Mouse (Mus musculus) thymus, postnatal 4 days (tissue): ENCODE data around the gene AI467606.

Experiments
- DNase-seq: peaks from one replicate; pipeline ENCODE4 v3.0.0; 2021

The AI467606 gene

GRCm38 (mm10) chr7:127129638-127130037 is 38.5 kb downstream of the AI467606 start:
- DNase-seq, result peak; percentile 55

DNA sequence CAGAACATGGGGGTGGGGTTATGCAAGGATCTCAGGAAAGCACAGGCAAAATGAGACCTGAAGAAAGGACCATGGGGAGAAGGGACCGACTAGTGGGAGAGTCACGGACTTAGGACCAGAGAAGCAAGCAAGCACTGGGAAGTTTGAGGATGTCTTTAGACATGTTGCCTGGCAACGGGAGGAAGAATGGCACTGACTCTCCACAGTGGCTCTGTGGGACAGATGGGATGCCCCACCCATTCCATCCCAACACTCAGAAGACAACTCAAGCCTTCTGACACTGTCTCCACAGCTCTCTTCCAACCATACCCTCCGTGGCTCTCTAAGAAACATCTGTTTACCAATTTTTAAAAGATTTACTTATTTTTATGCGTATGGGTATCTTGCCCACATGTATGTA is 42.0 kb downstream of the AI467606 start:
- DNase-seq, result no peak

DNA sequence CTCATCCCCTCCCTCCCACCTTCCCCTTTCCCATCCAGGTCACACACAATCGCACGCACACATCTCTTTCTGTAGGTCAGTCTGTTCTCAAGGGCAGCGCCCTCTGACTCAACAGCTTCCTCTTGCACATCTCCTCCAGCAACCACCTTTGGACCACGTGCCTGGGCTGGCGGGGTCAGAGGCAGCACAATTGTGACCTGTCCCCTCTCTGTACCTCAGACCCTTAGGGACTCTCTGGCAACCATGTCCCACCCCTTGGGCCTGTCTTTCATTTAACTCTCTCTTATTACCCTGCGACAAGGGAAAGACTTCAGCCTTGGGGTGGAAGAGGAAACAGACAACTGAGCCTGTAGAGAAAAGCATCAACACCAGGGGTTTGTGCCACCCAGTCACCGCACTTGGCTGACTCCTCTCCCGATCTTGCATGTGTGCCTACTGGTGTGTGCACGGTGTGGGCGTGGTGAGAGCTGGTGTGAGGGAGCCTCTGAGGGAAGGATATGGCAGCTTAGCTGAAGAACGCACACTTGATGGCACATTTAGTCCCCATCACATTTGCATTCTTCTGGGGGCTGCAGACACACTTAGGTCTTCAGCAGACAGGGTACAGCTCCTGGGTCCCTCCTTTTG is 43.8 kb downstream of the AI467606 start:
- peak; percentile 64 for DNase-seq

DNA sequence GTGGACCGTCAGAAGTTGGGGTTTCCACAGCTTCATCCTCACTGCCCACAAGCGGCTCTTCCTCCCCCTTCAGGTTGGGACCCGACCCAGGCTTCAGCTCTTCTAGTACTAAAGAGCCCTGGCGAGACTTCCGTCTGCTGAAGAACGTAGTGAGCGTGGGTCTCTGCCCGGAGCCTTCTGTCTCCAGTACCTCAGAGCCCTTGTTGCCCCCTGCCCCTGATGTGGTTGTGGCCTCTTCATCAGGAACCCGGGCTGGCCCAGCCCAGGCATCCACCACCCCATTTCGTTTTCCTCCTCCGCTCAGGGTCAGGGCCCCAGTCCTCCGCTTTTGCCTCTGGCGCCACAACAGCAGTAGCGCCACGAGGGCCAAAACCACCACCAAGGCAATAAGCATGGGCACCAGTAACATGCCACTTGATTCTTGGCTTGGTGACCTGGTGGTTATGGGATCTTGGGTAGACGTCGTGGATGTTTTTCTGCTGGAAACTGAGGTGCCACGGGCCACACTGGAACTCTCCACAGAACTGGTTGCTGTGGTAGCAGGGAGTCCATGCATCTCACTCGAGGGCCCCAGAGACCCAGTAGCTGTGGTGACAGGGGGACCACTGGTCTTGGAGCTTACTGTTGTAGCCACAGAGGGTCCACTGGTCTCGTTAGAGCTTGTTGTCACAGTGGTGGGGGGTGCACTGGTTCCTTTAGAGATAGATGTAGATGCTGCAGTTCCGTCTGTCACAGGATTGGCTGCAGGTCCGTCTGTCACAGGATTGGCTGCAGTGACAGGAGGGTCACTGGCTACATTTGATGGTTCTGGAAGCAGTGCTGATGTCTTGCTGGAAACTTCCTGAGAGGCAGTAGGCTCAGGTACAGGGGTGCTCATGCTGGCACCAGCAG is 45.3 kb downstream of the AI467606 start:
- DNase-seq, result peak; percentile 49

- peak; percentile 82 for DNase-seq
Observed at GRCm38 (mm10) chr7:127137262-127138017, 46.3 kb downstream of the AI467606 start, which contains the start of gene Spn. Gene Spn, minus strand, starts transcription at chr7:127137823.

- DNase-seq, result no peak
Observed at GRCm38 (mm10) chr7:127139100-127139499, 47.9 kb downstream of the AI467606 start.

DNA sequence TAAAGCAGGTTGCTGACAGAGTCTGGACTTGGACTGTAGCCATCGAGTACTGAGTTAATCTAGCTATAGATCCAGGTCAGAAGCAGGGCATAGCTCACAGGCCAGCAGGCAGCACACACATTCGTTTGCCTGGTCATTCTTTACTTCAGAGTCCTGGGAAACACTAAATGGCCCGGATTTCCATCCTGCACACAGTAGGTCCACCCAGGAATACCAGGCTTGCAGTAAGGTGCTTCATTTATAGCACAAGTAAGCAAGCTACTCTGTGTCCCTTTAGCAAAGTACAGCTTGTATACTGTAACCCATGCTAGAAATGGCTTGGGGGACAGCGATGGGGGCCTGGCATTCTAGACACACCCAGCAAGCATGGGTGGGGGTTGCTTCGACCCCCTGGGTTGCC is 48.4 kb downstream of the AI467606 start:
- no peak for DNase-seq

GRCm38 (mm10) chr7:127140623-127141404 is 49.7 kb downstream of the AI467606 start:
- DNase-seq, result peak; percentile 34

DNA sequence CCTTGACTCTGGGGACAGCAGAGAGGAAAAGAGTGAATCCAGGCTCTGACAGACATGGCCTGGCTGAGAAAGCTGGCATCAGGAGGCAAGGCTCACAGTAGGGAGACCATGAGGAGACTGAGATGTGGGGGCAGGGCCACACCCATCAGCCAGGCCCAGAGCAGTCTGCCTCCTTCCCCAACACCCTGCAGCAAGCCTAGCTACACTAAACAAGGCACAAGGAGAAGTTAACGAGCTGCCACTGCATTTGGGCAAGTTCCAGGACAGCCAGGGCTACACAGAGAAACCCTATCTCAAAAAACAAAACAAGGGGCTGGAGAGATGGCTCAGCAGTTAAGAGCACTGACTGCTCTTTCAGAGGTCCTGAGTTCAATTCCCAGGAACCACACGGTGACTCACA is 51.1 kb downstream of the AI467606 start:
- no peak for DNase-seq

GRCm38 (mm10) chr7:127142666-127143065 is 51.5 kb downstream of the AI467606 start:
- no peak for DNase-seq
